Mouse (Mus musculus): Measurements from ENCODE around the gene Pex1. TPM values are rescaled to one million over a fixed set of nuclear protein-coding genes. Genes with fewer than 3 reads are reported as not detected.
"Not testable (repeated sequence)": the region's sequence is repeated elsewhere in the genome, so short reads cannot be mapped to it uniquely, and the experiment has no call there.

Gene Pex1
- polyA plus RNA-seq, 1 experiment from 2014 or later = 7.7 TPM

DNA sequence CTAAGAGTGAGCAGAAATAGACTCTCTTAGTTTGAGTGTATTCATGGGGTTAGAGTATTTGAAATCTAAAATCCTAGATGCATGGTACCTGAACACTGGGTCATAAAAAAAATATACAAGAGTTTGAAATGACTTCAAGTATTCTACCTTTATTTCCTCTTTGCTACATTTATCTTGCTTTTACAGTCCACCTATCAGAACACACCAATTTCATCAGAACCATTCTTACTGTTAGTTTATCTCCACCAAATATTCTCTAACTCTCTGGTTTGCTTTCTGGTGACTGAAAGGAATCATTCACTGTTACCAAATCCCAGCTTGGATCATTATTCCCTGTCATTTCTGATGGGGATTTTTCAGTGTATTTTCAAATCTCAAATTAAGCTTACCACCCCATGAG, 1.3 kb downstream of the Pex1 start:
- peak overlapping the region; percentile 68 for H3K4me2 ChIP-seq
- DNase-seq (ENCODE audit: low spot score) (no peak), ATAC-seq (replicated peaks; ENCODE audit: low FRiP score) (no peak)
- H3K36me3 ChIP-seq (ENCODE audit: control insufficient read depth, insufficient read depth, low read length) = 0 out of 2 replicates have a peak, but pooled peaks cover 2% of the 10 kb centered on the region
- H3K4me3 ChIP-seq (ENCODE audit: low read depth, low read length) = peak overlapping the region; percentile 71
- peaks cover 7% of the 10 kb centered on the region for H3K4me1 ChIP-seq (replicated peaks; ENCODE audit: control insufficient read depth, insufficient read depth, low read length)
- H3K27ac ChIP-seq (ENCODE audit: low read depth, low read length) = no peak overlapping the region
- H3K9me3 ChIP-seq (ENCODE audit: control insufficient read depth, low read length) = no peaks in the 10 kb centered on the region
- H3K9ac ChIP-seq (ENCODE audit: low read depth, low read length) = no peak overlapping the region
- H3K27me3 ChIP-seq (replicated peaks; ENCODE audit: control insufficient read depth, insufficient read depth, low read length) = no peaks in the 10 kb centered on the region

DNA sequence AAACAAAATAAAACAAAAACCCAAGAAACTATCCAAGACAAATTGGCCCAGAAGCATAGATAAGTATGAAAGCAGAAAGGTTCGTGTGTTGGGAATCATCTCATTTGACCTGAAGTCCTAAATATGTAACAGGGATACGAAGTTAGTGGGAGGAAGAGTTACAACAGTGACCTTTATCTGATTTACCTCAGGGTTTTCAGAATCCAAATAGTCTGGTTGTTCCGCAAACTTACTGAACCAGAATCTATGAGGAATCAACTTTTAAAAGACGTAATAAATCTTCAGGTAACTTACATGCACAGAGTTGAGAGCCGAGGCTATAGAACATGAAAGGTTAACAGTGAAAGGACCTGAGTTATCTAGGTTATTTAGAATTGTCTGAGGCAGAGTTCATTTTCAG, 2.9 kb downstream of the Pex1 start:
- Histone ChIP-seq H3K4me3 (ENCODE audit: low read depth, low read length) (no peak overlapping the region), H3K27me3 (replicated peaks; ENCODE audit: control insufficient read depth, insufficient read depth, low read length) (no peaks in the 10 kb centered on the region), H3K9me3 (ENCODE audit: control insufficient read depth, low read length) (no peaks in the 10 kb centered on the region), H3K9ac (ENCODE audit: low read depth, low read length) (no peak overlapping the region), H3K27ac (ENCODE audit: low read depth, low read length) (no peak overlapping the region), H3K4me2 (no peak overlapping the region), H3K4me1 (replicated peaks; ENCODE audit: control insufficient read depth, insufficient read depth, low read length) (peaks cover 7% of the 10 kb centered on the region), H3K36me3 (ENCODE audit: control insufficient read depth, insufficient read depth, low read length) (no peaks in the 10 kb centered on the region)
- ATAC-seq (replicated peaks; ENCODE audit: low FRiP score) (no peak), DNase-seq (ENCODE audit: low spot score) (no peak)
- WGBS = 85% methylated on average over 5 of the region's 5 CpGs

DNA sequence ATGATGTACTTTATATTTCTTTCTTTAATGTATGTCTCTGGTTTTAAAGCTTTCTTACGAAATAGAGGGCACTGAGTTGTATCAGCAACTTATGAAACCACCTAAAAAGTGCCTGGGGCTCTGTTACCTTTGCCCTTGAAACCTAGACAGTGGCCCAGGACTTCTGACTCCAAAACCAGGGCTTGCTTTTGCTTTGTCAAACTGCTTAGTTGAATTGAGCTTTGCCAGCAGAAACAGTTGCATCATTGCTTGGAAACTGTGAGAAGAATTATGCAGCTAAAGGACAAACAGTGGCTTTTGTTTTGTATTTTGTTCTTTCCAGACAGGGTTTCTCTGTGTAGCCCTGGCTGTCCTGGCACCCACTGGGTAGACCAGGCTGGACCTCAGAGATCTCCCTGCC, 4.4 kb downstream of the Pex1 start:
- no peaks in the 10 kb centered on the region for H3K27me3 ChIP-seq (replicated peaks; ENCODE audit: control insufficient read depth, insufficient read depth, low read length)
- H3K9me3 ChIP-seq (ENCODE audit: control insufficient read depth, low read length) = no peaks in the 10 kb centered on the region
- H3K4me2 ChIP-seq = no peak overlapping the region
- WGBS = 79% methylated on average over 1 of the region's 1 CpGs
- ATAC-seq (replicated peaks; ENCODE audit: low FRiP score) (no peak), DNase-seq (ENCODE audit: low spot score) (no peak)
- H3K9ac ChIP-seq (ENCODE audit: low read depth, low read length) = no peak overlapping the region
- no peak overlapping the region for H3K27ac ChIP-seq (ENCODE audit: low read depth, low read length)
- H3K36me3 ChIP-seq (ENCODE audit: control insufficient read depth, insufficient read depth, low read length) = no peaks in the 10 kb centered on the region; the same call in 1 of the 2 replicates
- peaks cover under 1% of the 10 kb centered on the region; the same call in 1 of the 2 replicates for H3K4me1 ChIP-seq (replicated peaks; ENCODE audit: control insufficient read depth, insufficient read depth, low read length)
- no peak overlapping the region for H3K4me3 ChIP-seq (ENCODE audit: low read depth, low read length)

DNA sequence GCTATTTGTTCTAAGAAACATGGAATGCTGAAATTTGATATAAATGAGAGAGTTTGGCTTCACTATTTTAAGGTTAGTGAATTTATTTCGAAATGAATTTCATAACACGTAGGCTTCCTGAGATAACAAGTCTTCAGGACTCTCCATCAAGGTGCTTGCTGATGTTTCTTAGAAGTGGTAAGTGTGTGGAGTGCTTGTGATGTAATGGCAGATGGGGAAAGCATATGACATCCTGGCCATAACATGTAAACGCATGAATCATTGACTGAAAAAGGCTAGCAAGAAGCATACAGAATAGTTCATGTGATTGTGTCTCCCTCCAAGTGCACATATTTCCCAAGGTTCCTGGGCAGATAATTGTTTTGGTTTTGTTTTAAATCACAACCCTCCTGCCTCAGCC, 4.9 kb downstream of the Pex1 start:
- Histone ChIP-seq H3K9me3 (ENCODE audit: control insufficient read depth, low read length) (no peaks in the 10 kb centered on the region), H3K27me3 (replicated peaks; ENCODE audit: control insufficient read depth, insufficient read depth, low read length) (no peaks in the 10 kb centered on the region), H3K27ac (ENCODE audit: low read depth, low read length) (no peak overlapping the region), H3K4me2 (no peak overlapping the region), H3K9ac (ENCODE audit: low read depth, low read length) (no peak overlapping the region), H3K4me3 (ENCODE audit: low read depth, low read length) (no peak overlapping the region), H3K36me3 (ENCODE audit: control insufficient read depth, insufficient read depth, low read length) (peaks cover 5% of the 10 kb centered on the region; the same call in 1 of the 2 replicates), H3K4me1 (replicated peaks; ENCODE audit: control insufficient read depth, insufficient read depth, low read length) (no peaks in the 10 kb centered on the region; the same call in 1 of the 2 replicates)
- ATAC-seq (replicated peaks; ENCODE audit: low FRiP score) = no peak
- WGBS = 82% methylated on average over 3 of the region's 3 CpGs
- DNase-seq (ENCODE audit: low spot score) = no peak

GRCm38 (mm10) chr5:3607114-3607513, 11.2 kb downstream of the Pex1 start:
- no peak overlapping the region for H3K9ac ChIP-seq (ENCODE audit: low read depth, low read length)
- ATAC-seq (replicated peaks; ENCODE audit: low FRiP score) = no peak
- no peak for DNase-seq (ENCODE audit: low spot score)
- no peaks in the 10 kb centered on the region for H3K27me3 ChIP-seq (replicated peaks; ENCODE audit: control insufficient read depth, insufficient read depth, low read length)
- H3K36me3 ChIP-seq (ENCODE audit: control insufficient read depth, insufficient read depth, low read length) = peaks cover 5% of the 10 kb centered on the region; the same call in 1 of the 2 replicates
- H3K4me3 ChIP-seq (ENCODE audit: low read depth, low read length) = no peak overlapping the region
- H3K27ac ChIP-seq (ENCODE audit: low read depth, low read length) = no peak overlapping the region
- no peaks in the 10 kb centered on the region for H3K9me3 ChIP-seq (ENCODE audit: control insufficient read depth, low read length)
- H3K4me1 ChIP-seq (replicated peaks; ENCODE audit: control insufficient read depth, insufficient read depth, low read length) = no peaks in the 10 kb centered on the region
- WGBS = 94% methylated on average over 9 of the region's 9 CpGs
- H3K4me2 ChIP-seq = no peak overlapping the region

DNA sequence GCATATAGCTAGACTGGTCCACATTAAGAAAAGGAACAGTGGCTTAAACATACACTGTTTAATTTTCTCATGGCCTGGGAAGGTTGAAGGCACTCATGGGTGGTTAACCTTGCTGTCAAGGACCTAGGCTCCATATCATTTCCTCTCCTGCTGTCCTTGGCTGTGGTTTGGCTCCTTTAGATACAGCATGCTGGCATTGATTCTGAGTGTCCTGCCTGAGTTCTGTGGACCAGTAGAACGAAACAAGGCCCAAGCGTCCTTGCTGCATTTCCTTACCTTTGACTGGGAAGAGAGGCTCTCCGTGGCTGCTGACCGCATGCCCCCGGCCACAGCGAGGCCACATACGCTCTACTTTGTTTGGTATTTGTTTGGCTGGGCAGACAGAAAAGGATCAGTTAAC, 13.4 kb downstream of the Pex1 start:
- Histone ChIP-seq H3K9me3 (ENCODE audit: control insufficient read depth, low read length) (no peaks in the 10 kb centered on the region), H3K9ac (ENCODE audit: low read depth, low read length) (no peak overlapping the region), H3K36me3 (ENCODE audit: control insufficient read depth, insufficient read depth, low read length) (peaks cover 9% of the 10 kb centered on the region), H3K4me3 (ENCODE audit: low read depth, low read length) (no peak overlapping the region), H3K27ac (ENCODE audit: low read depth, low read length) (no peak overlapping the region), H3K4me2 (no peak overlapping the region), H3K4me1 (replicated peaks; ENCODE audit: control insufficient read depth, insufficient read depth, low read length) (no peaks in the 10 kb centered on the region), H3K27me3 (replicated peaks; ENCODE audit: control insufficient read depth, insufficient read depth, low read length) (no peaks in the 10 kb centered on the region)
- 96% methylated on average over 7 of the region's 7 CpGs for WGBS
- DNase-seq (ENCODE audit: low spot score) = no peak
- no peak for ATAC-seq (replicated peaks; ENCODE audit: low FRiP score)

- H3K36me3 ChIP-seq (ENCODE audit: control insufficient read depth, insufficient read depth, low read length); H3K4me3 ChIP-seq (ENCODE audit: low read depth, low read length); DNase-seq (ENCODE audit: low spot score); H3K27me3 ChIP-seq (replicated peaks; ENCODE audit: control insufficient read depth, insufficient read depth, low read length); H3K27ac ChIP-seq (ENCODE audit: low read depth, low read length); H3K9me3 ChIP-seq (ENCODE audit: control insufficient read depth, low read length); H3K9ac ChIP-seq (ENCODE audit: low read depth, low read length); H3K4me2 ChIP-seq; ATAC-seq (replicated peaks; ENCODE audit: low FRiP score); H3K4me1 ChIP-seq (replicated peaks; ENCODE audit: control insufficient read depth, insufficient read depth, low read length): not testable (repeated sequence)
- 89% methylated on average over 2 of the region's 2 CpGs for WGBS
These were observed 16.0 kb downstream of the Pex1 start for GRCm38 (mm10) chr5:3611835-3612234.

DNA sequence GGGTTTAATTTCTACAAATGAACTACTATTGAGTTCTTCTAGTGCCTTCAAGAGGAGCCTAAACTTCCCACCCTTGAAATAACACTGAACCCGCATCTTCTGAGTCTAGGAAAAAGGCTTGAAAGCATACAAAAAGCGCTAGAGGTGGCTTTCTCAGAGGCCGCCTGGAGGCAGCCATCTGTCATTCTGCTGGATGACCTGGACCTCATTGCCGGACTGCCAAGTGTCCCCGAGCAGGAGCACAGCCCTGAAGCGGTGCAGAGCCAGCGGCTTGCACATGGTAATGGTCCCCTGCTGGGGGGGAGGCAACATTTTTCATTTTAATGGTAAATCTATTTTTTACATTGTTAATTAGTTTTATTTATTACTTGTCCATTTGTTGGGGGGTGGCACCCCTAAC, 24.6 kb downstream of the Pex1 start:
- Histone ChIP-seq H3K36me3 (ENCODE audit: control insufficient read depth, insufficient read depth, low read length) (peaks cover 14% of the 10 kb centered on the region; the same call in 1 of the 2 replicates), H3K4me1 (replicated peaks; ENCODE audit: control insufficient read depth, insufficient read depth, low read length) (no peaks in the 10 kb centered on the region), H3K4me2 (no peak overlapping the region), H3K27me3 (replicated peaks; ENCODE audit: control insufficient read depth, insufficient read depth, low read length) (no peaks in the 10 kb centered on the region), H3K9me3 (ENCODE audit: control insufficient read depth, low read length) (no peaks in the 10 kb centered on the region), H3K9ac (ENCODE audit: low read depth, low read length) (no peak overlapping the region), H3K4me3 (ENCODE audit: low read depth, low read length) (no peak overlapping the region), H3K27ac (ENCODE audit: low read depth, low read length) (no peak overlapping the region)
- ATAC-seq (replicated peaks; ENCODE audit: low FRiP score) (no peak), DNase-seq (ENCODE audit: low spot score) (no peak)
- 88% methylated on average over 7 of the region's 7 CpGs for whole genome bisulfite sequencing

- H3K4me1 ChIP-seq (replicated peaks; ENCODE audit: control insufficient read depth, insufficient read depth, low read length) = peaks cover 2% of the 10 kb centered on the region; the same call in 1 of the 2 replicates
These were observed 34.2 kb downstream of the Pex1 start for GRCm38 (mm10) chr5:3630055-3630454.

More at GRCm38 (mm10) chr5:3630055-3630454, 34.2 kb downstream of the Pex1 start:
- H3K36me3 ChIP-seq (ENCODE audit: control insufficient read depth, insufficient read depth, low read length) = peaks cover 5% of the 10 kb centered on the region
- H3K4me2 ChIP-seq = no peak overlapping the region
- H3K9ac ChIP-seq (ENCODE audit: low read depth, low read length) = no peak overlapping the region
- no peak overlapping the region for H3K4me3 ChIP-seq (ENCODE audit: low read depth, low read length)
- 85% methylated on average over 5 of the region's 5 CpGs for WGBS
- H3K9me3 ChIP-seq (ENCODE audit: control insufficient read depth, low read length) = no peaks in the 10 kb centered on the region
- H3K27ac ChIP-seq (ENCODE audit: low read depth, low read length) = no peak overlapping the region
- ATAC-seq (replicated peaks; ENCODE audit: low FRiP score) = no peak
- no peaks in the 10 kb centered on the region for H3K27me3 ChIP-seq (replicated peaks; ENCODE audit: control insufficient read depth, insufficient read depth, low read length)
- no peak for DNase-seq (ENCODE audit: low spot score)

All from liver, embryonic 11.5 days (tissue).